Mouse (Mus musculus): ENCODE results near the gene Setmar.
A peak's percentile ranks its signal among the peaks of the same experiment; 100 is the strongest.

- TF ChIP-seq CHD2 (IDR thresholded peaks at IDR 0.05; ENCODE audit: low read length) (no peak), CTCF (IDR thresholded peaks at IDR 0.05 in 2 of 3, conservative IDR thresholded peaks at IDR 0.05 in 1 of 3; ENCODE audit: control insufficient read depth in 1 of 3, insufficient read depth in 1 of 3, low read depth in 2 of 3, low read length in 3 of 3, poor library complexity in 1 of 3, severe bottlenecking in 1 of 3) (peak; percentile 33 to 95 (median 55); a peak in 5 of 6 replicates), NRF1 (IDR thresholded peaks at IDR 0.05; ENCODE audit: insufficient read depth, low read depth, low read length, poor library complexity, severe bottlenecking) (no peak)
These were observed 33.5 kb downstream of the Setmar start for GRCm38 (mm10) chr6:108098171-108098845.

All from MEL (cell line).